Mouse (Mus musculus) thymus, postnatal 0 days (tissue): ENCODE results near the gene AI661453. TPM values are rescaled to one million over a fixed set of nuclear protein-coding genes. Genes with fewer than 3 reads are reported as not detected.
"Not testable (repeated sequence)": the region's sequence is repeated elsewhere in the genome, so short reads cannot be mapped to it uniquely, and the experiment has no call there.

Experiments used
- DNase-seq: peaks from one replicate; pipeline ENCODE4 v3.0.0-alpha.2; 2015; ENCODE audit warnings: low spot score
- polyA plus RNA-seq: library from polyadenylated mRNA; unstranded; fragments of >200 nt; fragmentation: Nextera tagmentation; extraction: Ambion mirVana; gene quantifications from 2 replicates; pipeline ENCODE4 v1.2.1, GENCODE M21; 2015

Gene AI661453
- polyA plus RNA-seq, 1 experiment from 2014 or later, result 0.53 TPM

DNA sequence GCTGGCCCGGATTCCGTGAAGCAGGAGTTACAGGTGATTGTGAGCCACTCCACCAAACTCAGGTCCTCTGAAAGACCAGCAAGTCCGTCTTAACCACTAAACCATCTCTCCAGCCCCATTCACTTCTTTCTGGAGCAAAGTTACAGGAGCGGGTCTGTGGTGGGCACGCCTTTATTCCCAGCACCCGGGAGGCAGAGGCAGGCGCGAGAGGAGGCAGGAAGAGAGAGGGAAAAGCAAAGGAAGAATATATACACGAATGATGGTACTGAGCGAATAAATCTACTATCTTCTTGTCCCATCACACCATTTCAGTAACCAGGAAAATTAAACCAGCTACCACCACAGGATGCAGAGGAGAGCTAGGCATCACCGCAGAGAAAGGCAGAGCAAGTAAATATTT, 65.1 kb downstream of the AI661453 start:
- peak; percentile 11 for DNase-seq

DNA sequence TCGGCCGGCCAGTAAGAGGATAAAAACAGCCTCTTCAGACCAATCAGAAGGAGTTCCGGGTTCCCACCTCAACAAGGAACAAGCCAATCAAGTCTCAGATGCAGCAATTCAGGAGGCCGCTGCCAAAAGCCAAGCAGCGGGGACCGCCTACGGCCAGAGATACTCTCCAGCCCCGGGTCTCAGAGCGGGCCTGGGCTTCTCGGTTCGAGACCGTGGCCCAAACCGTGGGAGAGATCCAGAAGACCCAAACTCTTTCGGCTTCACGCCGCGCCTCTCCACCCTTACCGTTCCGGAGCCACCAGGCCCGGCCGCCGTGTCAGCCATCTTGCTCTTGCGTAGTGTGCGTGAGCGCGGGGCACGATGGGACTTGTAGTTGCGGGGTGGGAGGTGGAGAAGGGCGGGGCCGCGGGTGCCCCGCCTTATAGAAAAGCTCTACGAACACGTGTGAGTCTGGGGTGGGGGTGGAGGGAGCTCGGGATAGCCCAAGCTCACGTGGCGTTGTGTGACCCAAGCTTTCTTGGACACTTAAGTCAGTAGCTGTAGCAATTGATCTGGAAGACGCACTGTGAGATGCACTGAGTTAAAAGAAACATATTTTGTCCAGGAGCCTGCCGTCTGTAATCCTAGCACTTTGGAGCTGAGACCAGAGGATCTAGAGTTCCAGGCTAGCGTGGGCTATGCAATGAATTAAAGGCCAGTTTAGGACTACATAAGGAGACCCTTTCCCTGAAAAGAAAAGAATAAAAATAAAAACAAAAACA, 65.7 kb downstream of the AI661453 start, which contains the start of gene Taf8:
Gene Taf8, minus strand, starts transcription at position 347 of the 761 bp plus-strand sequence.
- DNase-seq, result peak; percentile 94

DNA sequence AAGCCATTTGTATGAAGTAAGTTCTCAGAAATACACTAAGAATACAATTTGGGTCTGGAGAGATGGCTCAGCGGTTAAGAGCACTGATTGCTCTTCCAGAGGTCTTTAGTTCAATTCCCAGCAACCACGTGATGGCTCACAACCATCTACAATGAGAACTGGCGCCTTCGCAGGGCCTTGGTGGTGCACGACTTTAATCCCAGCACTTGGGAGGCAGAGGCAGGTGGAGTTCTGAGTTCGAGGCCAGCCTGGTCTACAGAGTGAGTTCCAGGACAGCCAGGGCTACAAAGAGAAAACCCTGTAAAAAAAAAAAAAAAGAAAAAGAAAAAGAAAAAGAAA, 66.3 kb downstream of the AI661453 start:
- not testable (repeated sequence) for DNase-seq

DNA sequence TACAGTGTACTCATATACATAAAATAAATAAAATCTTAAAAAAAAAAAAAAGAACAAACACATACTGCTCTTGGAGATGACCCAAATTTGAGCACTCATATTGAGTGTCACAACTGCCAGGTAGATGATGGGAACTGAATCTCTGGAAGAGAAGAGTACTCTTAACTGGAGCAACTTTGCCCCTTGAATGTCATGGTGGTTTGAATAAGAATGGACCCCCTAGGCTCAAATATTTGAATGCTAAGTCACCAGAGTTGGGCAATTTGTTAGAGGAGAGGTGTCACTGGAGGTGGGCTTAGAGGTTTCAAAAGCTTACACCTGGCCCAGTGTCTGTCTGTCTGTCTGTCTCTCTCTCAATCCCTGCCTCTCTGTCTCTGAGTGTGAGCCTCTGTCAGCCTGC, 67.3 kb downstream of the AI661453 start:
- no peak for DNase-seq

DNA sequence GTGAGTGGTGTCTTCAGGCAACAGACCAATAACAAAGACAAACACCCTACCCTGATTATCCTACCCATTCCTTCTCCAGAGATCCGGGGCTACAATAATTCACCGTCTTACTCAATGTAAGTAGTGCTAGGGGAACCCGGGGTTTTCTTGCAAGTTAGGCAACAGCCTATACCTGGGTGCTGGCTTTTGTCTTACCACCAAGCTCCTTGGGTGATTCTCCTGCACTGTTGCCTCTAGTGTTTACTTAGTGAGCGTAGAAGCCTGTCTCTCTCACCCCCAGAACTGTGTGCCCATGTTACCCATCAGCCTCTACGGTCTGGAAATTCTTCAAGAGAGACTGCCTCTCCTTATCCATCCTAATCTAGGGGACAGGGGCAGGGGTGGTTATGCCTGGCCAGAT, 67.8 kb downstream of the AI661453 start:
- peak; percentile 61 for DNase-seq

DNA sequence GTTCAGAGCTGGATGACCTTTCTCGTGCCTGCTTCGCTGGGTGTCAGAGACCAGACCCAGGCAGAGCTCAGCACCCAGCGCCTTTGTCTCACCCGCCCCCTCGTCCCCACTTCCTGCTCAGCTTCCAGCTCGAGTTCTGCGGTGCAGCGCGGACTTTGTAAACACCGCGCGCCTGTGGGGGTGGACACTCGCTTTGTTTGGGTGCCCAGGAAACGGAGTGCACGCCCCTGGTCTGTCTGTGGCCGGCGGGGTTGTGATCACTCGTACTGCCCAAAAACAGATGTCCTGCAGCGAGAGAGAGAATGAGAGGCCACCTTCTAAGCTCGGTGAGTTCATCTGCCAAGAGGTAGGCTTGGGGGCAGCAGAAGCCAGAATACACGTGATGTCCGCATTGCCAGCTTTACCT, 68.5 kb downstream of the AI661453 start, which contains the start of gene Ccnd3:
Gene Ccnd3, plus strand, starts transcription at position 111 of the 406 bp plus-strand sequence.
- peak; percentile 86 for DNase-seq

DNA sequence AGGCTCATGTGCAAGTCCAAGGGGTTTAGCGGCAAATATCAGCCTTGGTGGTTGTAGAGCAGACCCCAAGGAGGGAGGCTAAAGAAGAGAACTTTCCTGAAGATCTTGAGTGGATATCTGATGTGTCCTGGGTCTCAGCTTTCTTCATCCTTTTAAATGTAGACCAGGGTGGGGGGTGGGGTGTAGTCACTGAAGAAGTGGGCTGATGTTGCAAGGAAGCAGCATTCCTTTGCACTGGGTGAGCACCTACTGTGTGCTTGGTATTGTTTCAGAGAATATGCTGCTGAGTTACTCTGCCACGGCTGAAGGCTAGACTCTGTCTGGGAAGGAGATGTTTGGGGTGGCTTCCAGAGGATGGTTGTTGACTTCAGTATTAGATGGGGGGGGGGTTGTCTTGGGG, 69.2 kb downstream of the AI661453 start:
- DNase-seq, result peak; percentile 8

DNA sequence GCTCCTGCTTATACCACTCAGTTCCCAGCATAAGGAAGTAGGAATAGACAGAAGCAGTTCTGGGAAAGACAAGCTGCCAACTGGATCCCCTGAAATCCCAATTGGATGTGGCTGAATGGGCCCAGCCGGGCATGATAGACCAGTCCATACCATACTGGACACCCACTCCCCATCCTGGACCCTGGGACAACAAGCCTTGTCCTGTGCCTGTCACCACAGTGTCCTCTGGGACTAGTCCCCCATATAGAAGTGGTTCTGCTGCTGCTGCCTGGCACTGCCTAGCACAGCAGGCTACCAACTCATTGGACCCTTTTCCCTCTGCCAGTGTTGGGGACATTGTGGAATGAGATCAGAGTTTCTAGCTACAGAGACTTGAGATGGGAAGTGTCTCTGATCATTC, 69.6 kb downstream of the AI661453 start:
- no peak for DNase-seq

DNA sequence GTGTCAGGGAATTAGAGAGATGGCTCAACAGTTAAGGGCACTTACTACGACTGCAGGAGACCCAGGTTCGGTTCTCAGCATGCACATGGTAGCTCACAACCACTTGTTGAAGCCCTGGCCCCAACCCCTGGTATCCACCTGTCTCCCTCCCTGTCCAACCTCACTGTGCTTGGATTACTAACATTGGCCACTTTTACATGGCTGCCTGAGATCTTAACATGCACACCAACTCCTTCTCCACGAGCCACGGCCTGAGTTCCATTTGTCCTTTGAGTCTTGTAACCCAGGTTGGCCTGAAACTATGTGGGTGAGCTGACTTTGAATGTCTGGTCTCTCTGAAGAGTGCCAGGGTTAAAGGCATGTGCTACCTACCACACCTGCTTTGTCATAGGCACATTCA, 70.3 kb downstream of the AI661453 start:
- peak; percentile 28 for DNase-seq

DNA sequence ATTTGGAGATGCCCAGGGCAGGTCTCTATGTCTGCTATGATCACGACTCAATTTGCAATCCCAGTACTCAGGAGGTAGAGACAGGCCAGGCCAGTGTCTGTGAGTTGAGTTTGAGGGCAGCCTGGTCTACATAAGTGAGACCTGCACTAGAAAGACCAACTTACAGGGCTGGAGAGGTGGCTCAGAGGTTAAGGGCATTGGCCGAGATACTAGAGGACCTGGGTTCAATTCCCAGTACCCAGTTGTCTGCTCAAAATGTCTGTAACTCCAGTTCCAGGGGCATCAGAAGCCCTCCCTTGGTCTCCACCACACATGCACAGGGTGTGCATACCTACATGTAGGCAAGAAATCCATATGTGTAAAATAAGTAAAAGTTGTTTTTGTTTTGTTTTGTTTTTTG, 71.1 kb downstream of the AI661453 start:
- DNase-seq, result no peak

DNA sequence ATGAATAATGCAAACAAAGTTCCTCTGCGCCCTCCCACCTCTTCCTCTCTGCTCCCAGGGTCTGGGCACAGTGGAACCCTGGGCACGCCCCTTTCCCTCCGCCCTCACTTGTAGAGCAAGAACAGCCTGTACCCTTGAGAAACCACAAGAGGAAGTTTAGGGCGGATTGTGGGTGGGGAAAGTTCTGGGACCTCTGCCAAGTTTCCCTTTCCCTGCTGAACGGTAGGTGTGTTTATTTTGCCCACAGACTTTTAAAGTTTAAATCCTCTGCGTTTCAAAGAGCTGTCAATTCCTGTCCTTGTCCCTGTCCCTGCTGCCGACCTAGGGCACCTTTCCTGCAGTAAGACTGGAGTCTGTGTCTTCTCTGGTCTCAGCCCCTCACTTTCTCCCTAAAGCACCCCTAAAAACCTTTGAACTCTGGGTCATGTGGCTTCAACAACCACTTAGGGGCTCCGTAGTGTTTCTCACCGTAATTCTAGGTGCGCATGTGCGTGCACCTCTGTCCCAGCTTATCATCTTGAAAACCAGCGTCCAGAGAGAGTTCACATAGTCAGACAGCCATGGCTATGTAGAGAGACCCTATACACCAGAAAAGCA, 71.7 kb downstream of the AI661453 start:
- peak; percentile 94 for DNase-seq

DNA sequence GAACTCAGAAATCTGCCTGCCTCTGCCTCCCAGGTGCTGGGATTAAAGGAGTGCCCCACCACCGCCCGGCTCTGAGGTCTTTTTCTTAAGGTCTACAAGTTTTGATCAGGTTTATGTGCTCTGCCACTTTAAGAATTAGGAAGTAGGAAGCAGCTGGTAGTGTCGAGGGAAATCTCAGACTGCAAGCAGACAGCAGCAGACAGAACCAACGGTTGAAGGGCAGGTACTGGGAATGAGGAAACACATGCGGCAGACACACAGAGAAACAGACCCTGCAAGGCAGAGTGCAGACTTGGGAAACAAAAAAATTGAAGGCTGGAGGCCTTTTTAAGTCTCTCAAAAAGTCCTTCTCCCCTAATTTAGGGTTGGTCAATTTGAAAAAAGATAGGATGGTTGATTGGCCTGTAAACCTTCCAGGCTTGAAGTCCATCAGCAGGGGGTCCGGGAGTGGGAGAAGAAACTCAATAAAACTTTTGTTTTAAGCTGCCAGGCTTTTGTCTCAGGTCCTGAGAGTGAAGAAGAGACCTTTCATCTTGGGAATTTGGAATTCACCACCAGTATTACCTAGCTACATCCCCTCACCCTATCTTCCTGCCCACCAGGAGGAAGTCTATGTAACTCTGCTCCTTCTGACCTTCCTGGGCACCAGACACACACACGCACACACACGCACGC, 72.8 kb downstream of the AI661453 start:
- peak; percentile 26 for DNase-seq

DNA sequence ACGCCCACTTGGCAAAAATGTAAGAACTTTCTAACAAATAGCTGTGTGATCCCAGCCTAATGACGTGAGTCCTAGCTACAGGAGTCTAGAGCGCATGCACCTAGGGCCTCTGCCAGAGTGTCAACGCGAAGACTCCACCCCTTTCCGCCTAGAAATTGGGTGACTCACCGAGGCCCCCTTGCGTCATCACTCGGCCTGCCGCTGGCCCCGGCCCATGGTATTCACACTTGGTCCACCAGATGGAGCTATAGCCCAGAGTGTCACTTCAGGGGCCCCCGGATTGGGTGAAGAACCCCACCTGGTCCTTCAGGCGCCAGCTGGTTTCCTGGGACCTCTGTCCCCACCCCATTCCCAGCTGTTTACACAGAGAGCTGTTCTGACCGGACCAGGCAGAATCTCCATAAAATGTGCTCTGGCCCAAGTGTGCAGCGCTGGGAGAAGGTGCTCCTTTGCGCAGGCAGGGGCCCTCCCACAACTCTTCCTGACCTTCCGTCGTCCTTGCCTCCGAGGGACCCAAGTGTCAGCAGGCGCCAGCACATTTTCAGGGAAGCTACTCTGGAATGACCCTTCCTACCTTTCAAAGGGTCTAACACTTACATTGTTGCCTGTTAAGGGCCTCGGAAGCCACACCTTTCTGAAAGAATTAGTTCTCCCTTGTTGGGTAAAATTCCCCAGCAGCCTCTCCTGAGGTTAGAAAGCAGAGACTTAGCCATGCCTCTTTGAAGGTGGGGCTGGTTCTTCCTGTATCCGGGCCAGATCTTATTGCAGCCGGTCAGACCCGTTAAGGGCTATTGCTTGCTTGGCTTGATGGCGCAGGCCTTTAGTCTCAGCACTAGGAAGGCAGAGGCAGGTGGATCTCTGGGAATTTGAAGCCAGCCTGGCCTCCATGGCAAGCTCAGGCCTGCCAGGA, 75.0 kb downstream of the AI661453 start:
- peak; percentile 98 for DNase-seq

DNA sequence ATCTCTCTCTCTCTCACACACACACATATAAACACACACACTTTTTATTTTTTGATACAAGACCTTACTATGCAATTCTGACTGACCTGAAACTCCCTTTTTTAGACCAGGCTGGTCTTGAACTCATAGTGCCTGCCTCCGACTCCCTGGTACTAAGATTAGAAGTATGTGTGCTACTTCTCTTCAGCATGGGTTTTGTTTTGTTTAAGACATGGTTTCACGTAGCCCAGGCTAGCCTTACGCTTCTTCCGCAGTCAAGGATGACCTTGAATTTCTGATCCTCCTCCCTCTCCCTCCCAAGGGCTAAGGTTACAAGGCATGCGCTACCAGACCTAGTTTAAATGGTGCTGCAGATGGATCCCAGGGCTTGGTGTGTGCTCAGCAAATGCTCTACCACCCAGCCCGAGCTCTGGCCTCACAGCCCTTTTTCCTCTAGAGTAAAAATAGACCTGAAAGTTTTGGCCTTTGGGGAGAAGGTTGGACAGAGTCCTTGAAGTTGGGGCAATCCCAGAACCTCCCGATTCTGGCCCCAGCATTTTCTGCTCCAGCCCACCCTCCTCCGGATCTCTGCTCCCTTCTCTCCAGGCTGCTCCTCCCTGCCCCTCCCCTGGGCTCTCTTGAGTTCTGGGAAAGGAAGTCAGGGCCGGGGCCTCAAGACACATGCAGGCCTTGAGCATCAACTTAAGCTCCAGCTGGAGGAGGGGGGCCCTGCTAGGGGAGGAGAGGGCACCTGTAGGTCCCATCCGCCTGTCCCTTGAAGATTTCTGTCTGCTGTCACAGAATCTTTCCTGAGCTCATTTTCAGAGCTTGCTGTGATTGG, 76.8 kb downstream of the AI661453 start:
- DNase-seq, result peak; percentile 79

DNA sequence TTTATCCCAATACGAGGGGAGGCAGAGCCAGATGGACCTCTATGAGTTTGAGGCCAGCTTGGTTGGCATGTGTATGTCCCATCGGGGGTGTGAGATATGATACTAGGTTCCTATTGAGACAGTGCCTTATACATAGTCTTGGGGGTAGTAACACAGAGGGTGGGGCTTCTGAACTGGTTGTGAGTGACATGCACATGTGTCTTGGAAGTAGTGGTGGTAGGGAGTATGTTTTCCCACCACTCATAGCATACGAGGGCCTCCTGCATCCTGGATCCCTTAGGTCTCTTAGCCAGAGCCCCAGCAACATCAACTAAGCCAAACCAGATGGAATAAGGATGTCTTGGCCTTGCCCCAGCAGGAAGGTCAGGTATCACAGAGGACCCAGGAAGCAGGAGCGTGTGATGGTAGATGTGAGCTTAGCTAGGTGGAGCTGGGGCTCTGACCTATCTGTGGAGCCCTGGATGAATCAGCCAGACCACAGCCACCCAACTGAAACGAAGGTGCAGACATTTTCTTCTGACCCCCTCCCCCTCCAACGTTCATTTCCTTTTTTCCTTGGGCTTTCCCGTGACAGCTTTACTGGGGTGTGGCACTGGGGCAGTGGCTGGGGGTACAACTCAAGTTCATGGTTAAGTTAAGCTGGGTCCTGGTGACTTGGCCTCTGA, 78.9 kb downstream of the AI661453 start:
- DNase-seq, result peak; percentile 2

DNA sequence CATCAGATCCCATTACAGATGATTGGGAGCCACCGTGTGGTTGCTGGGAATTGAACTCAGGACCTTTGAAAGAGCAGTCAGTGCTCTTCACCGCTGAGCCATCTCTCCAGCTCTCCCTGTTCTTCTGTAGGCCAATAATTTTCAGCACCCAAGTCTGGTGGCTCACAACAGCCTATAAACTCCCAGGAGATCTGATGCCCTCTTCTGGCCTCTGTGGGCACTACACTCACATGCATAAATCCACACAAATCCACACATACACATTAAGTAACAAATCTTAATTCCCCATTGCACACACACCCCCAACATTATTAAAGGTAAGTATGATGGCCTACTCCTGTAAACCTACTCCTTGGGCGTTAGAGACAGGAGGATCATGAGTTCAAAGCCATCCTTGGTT, 79.8 kb downstream of the AI661453 start:
- DNase-seq, result peak; percentile 36

DNA sequence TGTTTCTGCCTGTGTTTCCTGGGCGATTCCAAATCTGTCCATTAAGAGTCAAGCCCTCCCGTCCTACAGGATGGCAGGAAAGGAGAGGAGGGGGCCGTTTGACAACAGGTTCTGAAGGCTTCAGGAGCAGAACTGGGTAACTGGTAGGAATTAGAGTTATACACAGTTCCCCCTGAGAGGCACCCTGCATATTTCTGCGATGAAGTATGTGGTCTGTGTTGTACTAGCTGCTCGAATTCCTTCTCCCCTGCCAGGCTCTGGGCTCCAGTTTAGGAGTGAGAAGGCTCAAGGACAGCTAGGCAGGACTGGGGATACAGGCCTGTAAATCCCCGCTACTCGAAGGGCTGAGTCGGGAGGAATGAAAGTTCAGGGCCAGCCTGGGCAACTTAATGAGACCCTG, 81.8 kb downstream of the AI661453 start:
- DNase-seq, result peak; percentile 6
